Mouse (Mus musculus): ENCODE results near the gene Toe1.

DNA sequence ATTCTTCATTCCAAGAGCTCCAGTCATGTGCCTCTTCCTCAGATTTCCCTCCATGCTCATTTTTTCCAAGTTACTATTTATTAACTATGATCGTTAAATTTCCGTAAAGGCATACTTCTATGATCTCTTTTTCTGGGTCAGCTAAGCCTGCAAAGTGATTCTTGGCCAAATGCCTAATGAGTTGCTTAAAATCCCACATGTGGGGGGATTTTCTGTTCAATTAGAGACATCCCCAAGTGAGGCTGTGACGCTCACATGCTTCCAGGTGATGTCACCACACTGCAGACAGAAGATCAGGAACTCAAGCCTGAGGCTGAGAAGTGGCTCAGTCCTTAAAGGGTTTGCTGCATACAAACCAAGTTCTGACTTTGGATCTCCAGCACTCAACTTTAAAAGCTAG, 42.5 kb upstream of the Toe1 start:
- no peak for TF ChIP-seq CTCF (conservative IDR thresholded peaks at IDR 0.05; ENCODE audit: low read length)
- TF ChIP-seq NANOG (IDR thresholded peaks at IDR 0.05; ENCODE audit: borderline replicate concordance, low read length) = no peak
